Mouse (Mus musculus) erythroblast, embryonic 14.5 days (primary cell): ENCODE measurements at regions not wholly inside any gene's neighbourhood (a gene's known extent, or its start where the extent isn't known, plus 50 kb on each side); places are given as distances from the start of the nearest gene placed in this dataset.
"Not testable (repeated sequence)": the region's sequence is repeated elsewhere in the genome, so short reads cannot be mapped to it uniquely, and the experiment has no call there.

ENCODE experiments used
- GATA1 ChIP-seq: IDR thresholded peaks from 2 replicates; pipeline ENCODE4 v1.6.1; 2012; ENCODE audit warnings: low read length, inconsistent platforms, mixed read lengths
- TAL1 ChIP-seq: IDR thresholded peaks from 3 replicates; pipeline ENCODE4 v1.6.1; 2012; ENCODE audit warnings: low read length, inconsistent platforms, mixed read lengths

DNA sequence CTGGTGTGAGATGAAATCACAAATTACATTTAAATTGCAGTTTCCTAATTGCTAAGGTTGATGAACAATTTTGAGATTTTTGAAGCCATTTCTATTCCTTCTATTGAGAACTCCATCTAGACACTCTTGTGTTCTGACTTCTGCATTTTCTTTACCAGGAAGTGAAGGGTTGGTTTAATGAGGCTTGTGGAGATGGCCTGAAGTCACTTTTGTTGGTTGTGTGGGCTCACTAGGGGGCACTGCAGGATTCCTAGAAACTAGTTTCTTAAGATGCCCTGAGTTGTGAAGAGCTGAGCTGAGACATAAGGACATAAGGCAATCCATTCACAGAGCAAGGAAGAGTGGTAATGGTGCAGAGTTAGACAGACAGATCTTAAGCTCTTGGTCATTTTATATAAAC, 713.7 kb upstream of the Olfr1507 start:
- not testable (repeated sequence) for TF ChIP-seq GATA1, TAL1
